Mouse (Mus musculus): ENCODE data around the gene Tkfc. TPM values are rescaled to one million over a fixed set of nuclear protein-coding genes. Genes with fewer than 3 reads are reported as not detected.

The Tkfc gene
- polyA plus RNA-seq, 1 experiment from 2014 or later, result 16.2 TPM

- whole genome bisulfite sequencing, result 69% methylated on average over 3 of the region's 3 CpGs
- ATAC-seq (replicated peaks; ENCODE audit: low FRiP score), result no peak
- no peaks in the 10 kb centered on the region for H3K27me3 ChIP-seq (replicated peaks; ENCODE audit: control insufficient read depth, insufficient read depth, low read length)
Observed at GRCm38 (mm10) chr19:10580102-10580501, 25.4 kb downstream of the Tkfc start.

GRCm38 (mm10) chr19:10576690-10577561, 28.5 kb downstream of the Tkfc start, which contains the start of the genes Cyb561a3 and Tmem138:
Gene Cyb561a3 (plus strand): TSS chr19:10577172.
Gene Tmem138 (minus strand): TSS chr19:10577362.
- peaks cover 17% of the 10 kb centered on the region for H3K36me3 ChIP-seq (ENCODE audit: control insufficient read depth, insufficient read depth, low read length)
- peaks cover 4% of the 10 kb centered on the region; the same call in 1 of the 2 replicates for H3K4me1 ChIP-seq (replicated peaks; ENCODE audit: control insufficient read depth, insufficient read depth, low read length)
- H3K4me2 ChIP-seq, result peak within 1 kb of the TSS; percentile 83
- DNase-seq (ENCODE audit: low spot score), result peak; percentile 94
- H3K27ac ChIP-seq (ENCODE audit: low read depth, low read length), result peak within 1 kb of the TSS; percentile 74
- peak; percentile 95 for ATAC-seq (replicated peaks; ENCODE audit: low FRiP score)
- no peaks in the 10 kb centered on the region for H3K27me3 ChIP-seq (replicated peaks; ENCODE audit: control insufficient read depth, insufficient read depth, low read length)
- H3K9ac ChIP-seq (ENCODE audit: low read depth, low read length), result peak within 1 kb of the TSS; percentile 84
- H3K9me3 ChIP-seq (ENCODE audit: control insufficient read depth, low read length), result no peaks in the 10 kb centered on the region
- peak within 1 kb of the TSS; percentile 74 for H3K4me3 ChIP-seq (ENCODE audit: low read depth, low read length)
- WGBS, result under 1% methylated on average over 44 of the region's 44 CpGs

More at GRCm38 (mm10) chr19:10580102-10580501, 25.4 kb downstream of the Tkfc start:
- Histone ChIP-seq H3K9me3 (ENCODE audit: control insufficient read depth, low read length) (no peaks in the 10 kb centered on the region), H3K9ac (ENCODE audit: low read depth, low read length) (no peak overlapping the region), H3K4me1 (replicated peaks; ENCODE audit: control insufficient read depth, insufficient read depth, low read length) (peaks cover 4% of the 10 kb centered on the region; the same call in 1 of the 2 replicates), H3K36me3 (ENCODE audit: control insufficient read depth, insufficient read depth, low read length) (peaks cover 1% of the 10 kb centered on the region; the same call in 1 of the 2 replicates), H3K4me2 (no peak overlapping the region), H3K4me3 (ENCODE audit: low read depth, low read length) (no peak overlapping the region), H3K27ac (ENCODE audit: low read depth, low read length) (no peak overlapping the region)
- no peak for DNase-seq (ENCODE audit: low spot score)

GRCm38 (mm10) chr19:10569627-10570026, 35.8 kb downstream of the Tkfc start:
- no peak for DNase-seq (ENCODE audit: low spot score)
- H3K27me3 ChIP-seq (replicated peaks; ENCODE audit: control insufficient read depth, insufficient read depth, low read length), result no peaks in the 10 kb centered on the region
- H3K4me2 ChIP-seq, result no peak overlapping the region
- ATAC-seq (replicated peaks; ENCODE audit: low FRiP score), result no peak
- H3K9me3 ChIP-seq (ENCODE audit: control insufficient read depth, low read length), result no peaks in the 10 kb centered on the region
- H3K4me1 ChIP-seq (replicated peaks; ENCODE audit: control insufficient read depth, insufficient read depth, low read length), result 0 out of 2 replicates have a peak, but pooled peaks cover 3% of the 10 kb centered on the region
- no peak overlapping the region for H3K4me3 ChIP-seq (ENCODE audit: low read depth, low read length)
- H3K27ac ChIP-seq (ENCODE audit: low read depth, low read length), result no peak overlapping the region
- 83% methylated on average over 6 of the region's 6 CpGs for whole genome bisulfite sequencing
- no peak overlapping the region for H3K9ac ChIP-seq (ENCODE audit: low read depth, low read length)
- peaks cover 23% of the 10 kb centered on the region for H3K36me3 ChIP-seq (ENCODE audit: control insufficient read depth, insufficient read depth, low read length)

GRCm38 (mm10) chr19:10565217-10565616, 40.2 kb downstream of the Tkfc start:
- no peak overlapping the region for H3K9ac ChIP-seq (ENCODE audit: low read depth, low read length)
- H3K9me3 ChIP-seq (ENCODE audit: control insufficient read depth, low read length), result no peaks in the 10 kb centered on the region
- H3K27ac ChIP-seq (ENCODE audit: low read depth, low read length), result no peak overlapping the region
- ATAC-seq (replicated peaks; ENCODE audit: low FRiP score), result no peak
- no peaks in the 10 kb centered on the region for H3K27me3 ChIP-seq (replicated peaks; ENCODE audit: control insufficient read depth, insufficient read depth, low read length)
- H3K4me2 ChIP-seq, result no peak overlapping the region
- WGBS, result 69% methylated on average over 4 of the region's 4 CpGs
- peaks cover 5% of the 10 kb centered on the region; the same call in 1 of the 2 replicates for H3K4me1 ChIP-seq (replicated peaks; ENCODE audit: control insufficient read depth, insufficient read depth, low read length)
- no peak overlapping the region for H3K4me3 ChIP-seq (ENCODE audit: low read depth, low read length)
- H3K36me3 ChIP-seq (ENCODE audit: control insufficient read depth, insufficient read depth, low read length), result peaks cover 5% of the 10 kb centered on the region
- no peak for DNase-seq (ENCODE audit: low spot score)

- Histone ChIP-seq H3K27me3 (replicated peaks; ENCODE audit: control insufficient read depth, insufficient read depth, low read length) (no peaks in the 10 kb centered on the region), H3K9ac (ENCODE audit: low read depth, low read length) (no peak overlapping the region), H3K27ac (ENCODE audit: low read depth, low read length) (no peak overlapping the region), H3K36me3 (ENCODE audit: control insufficient read depth, insufficient read depth, low read length) (no peaks in the 10 kb centered on the region), H3K4me3 (ENCODE audit: low read depth, low read length) (no peak overlapping the region), H3K9me3 (ENCODE audit: control insufficient read depth, low read length) (no peaks in the 10 kb centered on the region), H3K4me1 (replicated peaks; ENCODE audit: control insufficient read depth, insufficient read depth, low read length) (peaks cover 5% of the 10 kb centered on the region; the same call in 1 of the 2 replicates), H3K4me2 (no peak overlapping the region)
- ATAC-seq (replicated peaks; ENCODE audit: low FRiP score), result no peak
- no peak for DNase-seq (ENCODE audit: low spot score)
- 79% methylated on average over 6 of the region's 6 CpGs for WGBS
Observed at GRCm38 (mm10) chr19:10564278-10564677, 41.2 kb downstream of the Tkfc start.

- H3K9ac ChIP-seq (ENCODE audit: low read depth, low read length), result no peak overlapping the region
- no peaks in the 10 kb centered on the region for H3K9me3 ChIP-seq (ENCODE audit: control insufficient read depth, low read length)
- ATAC-seq (replicated peaks; ENCODE audit: low FRiP score) (no peak), DNase-seq (ENCODE audit: low spot score) (no peak)
- H3K4me3 ChIP-seq (ENCODE audit: low read depth, low read length), result no peak overlapping the region
- H3K36me3 ChIP-seq (ENCODE audit: control insufficient read depth, insufficient read depth, low read length), result no peaks in the 10 kb centered on the region
- H3K4me1 ChIP-seq (replicated peaks; ENCODE audit: control insufficient read depth, insufficient read depth, low read length), result peaks cover 5% of the 10 kb centered on the region; the same call in 1 of the 2 replicates
- WGBS, result 66% methylated on average over 5 of the region's 5 CpGs
- no peak overlapping the region for H3K4me2 ChIP-seq
- H3K27me3 ChIP-seq (replicated peaks; ENCODE audit: control insufficient read depth, insufficient read depth, low read length), result no peaks in the 10 kb centered on the region
- peak overlapping the region; percentile 73 for H3K27ac ChIP-seq (ENCODE audit: low read depth, low read length)
Observed at GRCm38 (mm10) chr19:10562351-10562750, 43.1 kb downstream of the Tkfc start.

GRCm38 (mm10) chr19:10561558-10562314, 43.7 kb downstream of the Tkfc start:
- H3K27me3 ChIP-seq (replicated peaks; ENCODE audit: control insufficient read depth, insufficient read depth, low read length), result no peaks in the 10 kb centered on the region

GRCm38 (mm10) chr19:10560108-10560507, 45.3 kb downstream of the Tkfc start:
- Histone ChIP-seq H3K36me3 (ENCODE audit: control insufficient read depth, insufficient read depth, low read length) (no peaks in the 10 kb centered on the region), H3K9ac (ENCODE audit: low read depth, low read length) (no peak overlapping the region), H3K4me2 (no peak overlapping the region), H3K4me1 (replicated peaks; ENCODE audit: control insufficient read depth, insufficient read depth, low read length) (peaks cover 6% of the 10 kb centered on the region), H3K9me3 (ENCODE audit: control insufficient read depth, low read length) (no peaks in the 10 kb centered on the region), H3K27me3 (replicated peaks; ENCODE audit: control insufficient read depth, insufficient read depth, low read length) (no peaks in the 10 kb centered on the region), H3K4me3 (ENCODE audit: low read depth, low read length) (no peak overlapping the region), H3K27ac (ENCODE audit: low read depth, low read length) (no peak overlapping the region)
- ATAC-seq (replicated peaks; ENCODE audit: low FRiP score) (no peak), DNase-seq (ENCODE audit: low spot score) (no peak)
- WGBS, result 47% methylated on average over 5 of the region's 5 CpGs

More at GRCm38 (mm10) chr19:10561558-10562314, 43.7 kb downstream of the Tkfc start:
- no peak overlapping the region for H3K4me3 ChIP-seq (ENCODE audit: low read depth, low read length)
- ATAC-seq (replicated peaks; ENCODE audit: low FRiP score) (0 out of 2 replicates have a peak, but pooled peaks have one; percentile 41), DNase-seq (ENCODE audit: low spot score) (no peak)
- H3K9ac ChIP-seq (ENCODE audit: low read depth, low read length), result no peak overlapping the region
- WGBS, result 45% methylated on average over 6 of the region's 6 CpGs
- H3K4me1 ChIP-seq (replicated peaks; ENCODE audit: control insufficient read depth, insufficient read depth, low read length), result peaks cover 5% of the 10 kb centered on the region; the same call in 1 of the 2 replicates
- H3K9me3 ChIP-seq (ENCODE audit: control insufficient read depth, low read length), result no peaks in the 10 kb centered on the region
- peak overlapping the region; percentile 73 for H3K27ac ChIP-seq (ENCODE audit: low read depth, low read length)
- H3K36me3 ChIP-seq (ENCODE audit: control insufficient read depth, insufficient read depth, low read length), result no peaks in the 10 kb centered on the region
- H3K4me2 ChIP-seq, result no peak overlapping the region
